ENCODE assay signal across 21 mouse cellular contexts in genomic region chr16:34009567-34009966, GRCm38 (mm10).
"Had no signal": no experiment of that assay in that cellular context is flagged by ENCODE, and none has a peak within 500 bp of the region (broad histone marks: within the 10 kb centered on the region; RNA-seq: fewer than 3 reads in every experiment).

No protein-coding gene starts in this region.

- H3K4me2 ChIP-seq: limb, embryonic 13.5 days; liver, embryonic 13.5 days; lung, embryonic 14.5 days; midbrain, embryonic 13.5 days; neural tube, embryonic 13.5 days; stomach, embryonic 15.5 days had no signal

- H3K27ac ChIP-seq: limb, embryonic 10.5 days; limb, embryonic 13.5 days; liver, embryonic 13.5 days; macrophage; midbrain, embryonic 10.5 days; midbrain, embryonic 13.5 days; neural tube, embryonic 13.5 days; stomach, embryonic 15.5 days had no signal

- H3K27me3 ChIP-seq: limb, embryonic 13.5 days; liver, embryonic 13.5 days; megakaryocyte, embryonic 14.5 days; midbrain, embryonic 13.5 days; neural tube, embryonic 13.5 days; stomach, embryonic 15.5 days had no signal

- DNase-seq: kidney, adult 11 months; kidney, adult 8-10 months; kidney, postnatal 25 days; liver, embryonic 13.5 days; lung, embryonic 14.5 days; retina, postnatal 1 day; right cerebral cortex, postnatal 25 days; spleen, adult 18-20 months; thymus, adult 18-20 months; thymus, postnatal 36 days had no signal

- H3K4me3 ChIP-seq: limb, embryonic 10.5 days; limb, embryonic 13.5 days; liver, embryonic 13.5 days; megakaryocyte, embryonic 14.5 days; midbrain, embryonic 10.5 days; midbrain, embryonic 13.5 days; myocyte; neural tube, embryonic 13.5 days; stomach, embryonic 15.5 days had no signal

- H3K4me1 ChIP-seq: midbrain, embryonic 10.5 days had no signal

- ATAC-seq: lung, postnatal 0 days; midbrain, embryonic 13.5 days; midbrain, embryonic 16.5 days had no signal

- H3K9me3 ChIP-seq: limb, embryonic 10.5 days; neural tube, embryonic 13.5 days; stomach, embryonic 15.5 days had no signal

- H3K9ac ChIP-seq: limb, embryonic 13.5 days; liver, embryonic 13.5 days; lung, embryonic 14.5 days; midbrain, embryonic 13.5 days; neural tube, embryonic 13.5 days; stomach, embryonic 15.5 days had no signal
